Mouse (Mus musculus) MEL (cell line): ENCODE measurements around the gene Chil1. TPM values are rescaled to one million over a fixed set of nuclear protein-coding genes. Genes with fewer than 3 reads are reported as not detected.

Experiments used
- DNase-seq: peaks from one replicate; pipeline ENCODE4 v3.0.0; 2011; ENCODE audit warnings: low read depth, low spot score
- H3K27ac ChIP-seq: 2 replicates; pipeline ENCODE4 v1.5.1; 2012; ENCODE audit warnings: low read depth, mild to moderate bottlenecking, control low read depth, low read length, moderate library complexity; ENCODE audit not compliant: control insufficient read depth
- H3K27me3 ChIP-seq, 2 experiments: fragments of 150-350 bp in 1 of 2; sonication (generic) in 1 of 2; 2 replicates each; pipeline ENCODE4 v1.6.1; 2012; ENCODE audit warnings: low read length in 2 of 2, mild to moderate bottlenecking in 2 of 2, improper control_type of control experiment in 1 of 2, moderate library complexity in 1 of 2; ENCODE audit not compliant: insufficient read depth in 2 of 2, control insufficient read depth in 1 of 2
- H3K36me3 ChIP-seq, 2 experiments: 2 replicates each; pipeline ENCODE4 v1.6.1; 2012 to 2014; ENCODE audit warnings: low read length in 2 of 2, improper control_type of control experiment in 1 of 2, inconsistent platforms in 1 of 2, mild to moderate bottlenecking in 1 of 2; ENCODE audit not compliant: insufficient read depth in 2 of 2, control insufficient read depth in 1 of 2
- H3K4me1 ChIP-seq, 2 experiments: fragments of 150-350 bp in 1 of 2; sonication (generic) in 1 of 2; 2 replicates each; pipeline ENCODE4 v1.6.1; 2012; ENCODE audit warnings: low read length in 2 of 2, improper control_type of control experiment in 1 of 2, mild to moderate bottlenecking in 1 of 2; ENCODE audit not compliant: insufficient read depth in 2 of 2, control insufficient read depth in 1 of 2
- H3K4me3 ChIP-seq, 2 experiments: fragments of 150-350 bp in 1 of 2; sonication (generic) in 1 of 2; 2 replicates each; pipeline ENCODE4 v1.5.1; 2012; ENCODE audit warnings: low read depth in 2 of 2, low read length in 2 of 2, mild to moderate bottlenecking in 2 of 2, moderate library complexity in 2 of 2, control low read depth in 1 of 2, improper control_type of control experiment in 1 of 2; ENCODE audit not compliant: control insufficient read depth in 1 of 2, insufficient read depth in 1 of 2
- H3K79me2 ChIP-seq: 2 replicates; pipeline ENCODE4 v1.6.1; 2012; ENCODE audit warnings: mild to moderate bottlenecking, low read length, moderate library complexity; ENCODE audit not compliant: control insufficient read depth, poor library complexity, insufficient read depth
- H3K9ac ChIP-seq: 2 replicates; pipeline ENCODE4 v1.6.1; 2012; ENCODE audit warnings: low read depth, mild to moderate bottlenecking, control low read depth, low read length, moderate library complexity; ENCODE audit not compliant: control insufficient read depth, poor library complexity, severe bottlenecking
- H3K9me3 ChIP-seq: fragments of 150-350 bp; sonication (generic); replicated peaks from 2 replicates; pipeline ENCODE4 v1.6.1; 2012; ENCODE audit warnings: mild to moderate bottlenecking, low read length, improper control_type of control experiment, moderate library complexity; ENCODE audit not compliant: insufficient read depth
- BHLHE40 ChIP-seq: IDR thresholded peaks from 2 replicates; pipeline ENCODE4 v1.6.1; 2012; ENCODE audit warnings: low read depth, mild to moderate bottlenecking, inconsistent platforms, low read length, improper control_type of control experiment, borderline replicate concordance
- CHD2 ChIP-seq: IDR thresholded peaks from 2 replicates; pipeline ENCODE4 v1.6.1; 2011; ENCODE audit warnings: low read length, improper control_type of control experiment
- CTCF ChIP-seq, 3 experiments: IDR thresholded peaks in 2 of 3; conservative IDR thresholded peaks in 1 of 3; 2 replicates each; pipeline ENCODE4 v1.5.1; 2011 to 2012; ENCODE audit warnings: low read length in 3 of 3, low read depth in 2 of 3, mild to moderate bottlenecking in 2 of 3, improper control_type of control experiment in 1 of 3, inconsistent platforms in 1 of 3, mixed read lengths in 1 of 3, moderate library complexity in 1 of 3; ENCODE audit not compliant: control insufficient read depth in 1 of 3, insufficient read depth in 1 of 3, poor library complexity in 1 of 3, severe bottlenecking in 1 of 3
- E2F4 ChIP-seq: IDR thresholded peaks from 2 replicates; pipeline ENCODE4 v1.6.1; 2011; ENCODE audit warnings: low read depth, low read length, improper control_type of control experiment, borderline replicate concordance
- ELF1 ChIP-seq: IDR thresholded peaks from 2 replicates; pipeline ENCODE4 v1.6.1; 2014; ENCODE audit warnings: low read depth, mild to moderate bottlenecking, inconsistent platforms, low read length, improper control_type of control experiment, moderate library complexity
- MAFK ChIP-seq: IDR thresholded peaks from 2 replicates; pipeline ENCODE4 v1.6.1; 2011; ENCODE audit warnings: low read depth, mild to moderate bottlenecking, low read length, improper control_type of control experiment, borderline replicate concordance
- MAX ChIP-seq: IDR thresholded peaks from 2 replicates; pipeline ENCODE4 v1.6.1; 2011; ENCODE audit warnings: low read length, improper control_type of control experiment
- MEF2A ChIP-seq: IDR thresholded peaks from 2 replicates; pipeline ENCODE4 v1.6.1; 2014; ENCODE audit warnings: low read depth, mild to moderate bottlenecking, inconsistent platforms, low read length, improper control_type of control experiment; ENCODE audit not compliant: poor library complexity, insufficient replicate concordance, severe bottlenecking; ENCODE audit errors: extremely low read depth
- NELFE ChIP-seq: IDR thresholded peaks from 2 replicates; pipeline ENCODE4 v1.6.1; 2011; ENCODE audit warnings: low read depth, low read length, improper control_type of control experiment
- POLR2AphosphoS2 ChIP-seq: IDR thresholded peaks from 2 replicates; pipeline ENCODE4 v1.6.1; 2011; ENCODE audit warnings: low read length, improper control_type of control experiment
- POLR2AphosphoS5 ChIP-seq: IDR thresholded peaks from 2 replicates; pipeline ENCODE4 v1.6.1; 2012; ENCODE audit warnings: low read depth, borderline replicate concordance, mild to moderate bottlenecking, inconsistent platforms, low read length, moderate library complexity, mixed read lengths
- RAD21 ChIP-seq: IDR thresholded peaks from 2 replicates; pipeline ENCODE4 v1.6.1; 2011; ENCODE audit warnings: mild to moderate bottlenecking, low read depth, low read length, improper control_type of control experiment
- SMC3 ChIP-seq: IDR thresholded peaks from 2 replicates; pipeline ENCODE4 v1.6.1; 2011; ENCODE audit warnings: low read depth, low read length, improper control_type of control experiment
- ZC3H11A ChIP-seq: IDR thresholded peaks from 2 replicates; pipeline ENCODE4 v1.6.1; 2012; ENCODE audit warnings: low read depth, mild to moderate bottlenecking, inconsistent platforms, low read length, improper control_type of control experiment
- polyA plus RNA-seq, 2 experiments: library from polyadenylated mRNA; stranded (reverse) in 1 of 2; unstranded in 1 of 2; fragments of >175 nt in 1 of 2; fragments of >200 nt in 1 of 2; gene quantifications; 2 replicates each; pipeline versions ENCODE4 v1.2.1 to v1.2.4; 2012; ENCODE audit warnings: low replicate concordance in 2 of 2, low read depth in 1 of 2; ENCODE audit not compliant: insufficient read length in 2 of 2, insufficient read depth in 1 of 2, missing spikeins in 1 of 2
- total RNA-seq: library from RNA; depleted of rRNA; stranded (reverse); fragments of 300-350 nt; gene quantifications from 2 replicates; pipeline ENCODE4 v1.2.3, GENCODE M21; 2012

The Chil1 gene
- total and polyA plus RNA-seq, 3 experiments: not detected

GRCm38 (mm10) chr1:134201751-134202420, 19.9 kb downstream of the Chil1 start:
- no peaks in the 10 kb centered on the region for H3K9me3 ChIP-seq
- no peaks in the 10 kb centered on the region for H3K79me2 ChIP-seq
- TF ChIP-seq BHLHE40: no peak
- TF ChIP-seq CTCF (IDR thresholded peaks at IDR 0.05 in 2 of 3, conservative IDR thresholded peaks at IDR 0.05 in 1 of 3; ENCODE audit: control insufficient read depth in 1 of 3, insufficient read depth in 1 of 3, low read depth in 2 of 3, low read length in 3 of 3, poor library complexity in 1 of 3, severe bottlenecking in 1 of 3): peak; percentile 70 to 82 (median 82)
- TF ChIP-seq POLR2AphosphoS2: no peak
- TF ChIP-seq RAD21: peak; percentile 26
- peak; percentile 13; the same call in 1 of the 2 replicates for TF ChIP-seq ZC3H11A
- no peak for TF ChIP-seq POLR2AphosphoS5
- no peak for TF ChIP-seq CHD2
- TF ChIP-seq SMC3: peak; percentile 76
- TF ChIP-seq MAX: no peak
- TF ChIP-seq, all 39 proteins: peak for 4
- Histone ChIP-seq H3K4me3 (no peak overlapping the region), H3K27me3 (no peaks in the 10 kb centered on the region), H3K27ac (no peak overlapping the region), H3K36me3 (peaks cover 0 to 13% of the 10 kb centered on the region in 2 experiments; a peak in 2 of 4 replicates), H3K9ac (no peak overlapping the region), H3K4me1 (peaks cover 0 to 16% of the 10 kb centered on the region in 2 experiments; a peak in 2 of 4 replicates)
- peak; percentile 54 for DNase-seq

- no peak overlapping the region for H3K9ac ChIP-seq
- H3K36me3 ChIP-seq: peaks cover 0 to 13% of the 10 kb centered on the region in 2 experiments; a peak in 2 of 4 replicates
- H3K27ac ChIP-seq: no peak overlapping the region
- no peak for TF ChIP-seq ELF1
- TF ChIP-seq CHD2: no peak
- TF ChIP-seq NELFE: no peak
- TF ChIP-seq MEF2A: no peak
- no peak for TF ChIP-seq E2F4
- TF ChIP-seq SMC3: no peak
- TF ChIP-seq MAFK: no peak
- DNase-seq: no peak
- H3K4me3 ChIP-seq: no peak overlapping the region
- H3K9me3 ChIP-seq: no peaks in the 10 kb centered on the region
- peaks cover 0 to 16% of the 10 kb centered on the region in 2 experiments; a peak in 2 of 4 replicates for H3K4me1 ChIP-seq
- H3K79me2 ChIP-seq: no peaks in the 10 kb centered on the region
- no peaks in the 10 kb centered on the region for H3K27me3 ChIP-seq
These were observed 22.3 kb downstream of the Chil1 start for GRCm38 (mm10) chr1:134204230-134204629.
